Mouse (Mus musculus): ENCODE measurements around the gene Klk1b3.

DNA sequence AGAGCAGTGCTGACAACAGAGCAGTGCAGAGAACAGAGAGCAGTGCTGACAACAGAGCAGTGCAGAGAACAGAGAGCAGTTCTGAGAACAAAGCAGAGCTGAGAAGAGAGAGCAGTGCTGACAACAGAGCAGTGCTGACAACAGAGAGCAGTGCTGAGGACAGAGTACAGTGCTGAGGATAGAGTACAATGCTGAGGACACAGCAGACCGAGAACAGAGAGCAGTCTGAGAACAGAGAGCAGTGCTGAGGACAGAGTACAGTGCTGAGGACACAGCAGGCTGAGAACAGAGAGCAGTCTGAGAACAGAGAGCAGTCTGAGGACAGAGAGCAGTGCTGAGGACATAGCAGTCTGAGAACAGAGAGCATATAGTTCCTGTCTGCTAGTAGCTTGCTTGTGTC is 42.7 kb downstream of the Klk1b3 start:
- TF ChIP-seq CTCF (IDR thresholded peaks at IDR 0.05; ENCODE audit: low read depth) (no peak), EP300 (IDR thresholded peaks at IDR 0.05; ENCODE audit: low read depth) (no peak)

All from liver, postnatal 0 days (tissue).